Mouse (Mus musculus): ENCODE data around the gene Rnd3. TPM values are rescaled to one million over a fixed set of nuclear protein-coding genes. Genes with fewer than 3 reads are reported as not detected.
A peak's percentile ranks its signal among the peaks of the same experiment; 100 is the strongest.

Gene Rnd3
- polyA plus RNA-seq, 1 experiment from 2014 or later, result 92.6 TPM

GRCm38 (mm10) chr2:51145838-51146470 is 3.0 kb downstream of the Rnd3 start:
- Histone ChIP-seq H3K27me3 (ENCODE audit: poor library complexity, severe bottlenecking) (peaks cover 12% of the 10 kb centered on the region; the same call in 1 of the 2 replicates), H3K9me3 (no peaks in the 10 kb centered on the region), H3K27ac (peak overlapping the region; percentile 93), H3K4me3 (peak overlapping the region; percentile 71), H3K36me3 (replicated peaks) (peaks cover 27% of the 10 kb centered on the region), H3K4me1 (peaks cover 64% of the 10 kb centered on the region)
- DNase-seq (ENCODE audit: extremely low spot score, low spot score), result peak; percentile 56
- WGBS, result 10% methylated on average over 7 of the region's 7 CpGs

DNA sequence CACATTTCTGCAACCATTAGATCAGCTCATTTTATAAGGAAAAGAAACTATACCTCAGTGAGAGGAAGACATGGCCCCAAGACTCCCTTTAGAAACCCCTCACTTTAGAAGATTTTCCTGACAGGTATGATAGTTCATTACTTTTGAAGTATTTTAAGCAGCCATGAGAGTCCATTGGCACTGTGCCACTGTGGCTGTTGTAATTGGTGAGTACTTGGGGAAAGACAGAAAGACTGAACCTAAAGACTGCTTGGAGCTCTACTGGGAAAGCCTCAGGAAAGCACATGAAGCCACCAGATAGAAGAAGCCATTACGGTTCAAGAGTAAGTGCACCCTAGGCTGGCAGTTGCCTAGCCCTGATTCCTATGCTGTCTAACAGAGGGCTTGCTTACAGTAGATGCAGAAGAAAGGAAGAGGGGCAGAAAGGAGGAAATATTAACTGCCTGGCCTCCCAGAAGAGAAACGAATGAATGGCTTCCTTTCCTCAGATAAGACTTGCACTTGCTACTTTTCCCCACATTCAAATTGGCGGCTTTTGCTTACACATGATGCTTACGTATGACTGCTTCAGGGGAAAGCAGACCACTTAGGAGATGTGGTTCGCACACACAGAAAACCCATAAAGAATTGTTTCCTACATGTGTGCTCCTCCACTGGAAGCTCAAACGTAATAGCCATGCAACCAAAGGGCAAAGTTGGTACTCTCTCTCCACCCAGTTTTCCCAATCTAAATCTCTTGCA is 4.4 kb downstream of the Rnd3 start:
- DNase-seq (ENCODE audit: extremely low spot score, low spot score), result no peak
- H3K27ac ChIP-seq, result peak overlapping the region; percentile 42

GRCm38 (mm10) chr2:51142422-51142821 is 6.5 kb downstream of the Rnd3 start:
- WGBS, result 64% methylated on average over 1 of the region's 1 CpGs
- H3K36me3 ChIP-seq (replicated peaks), result peaks cover 40% of the 10 kb centered on the region
- peaks cover 94% of the 10 kb centered on the region for H3K4me1 ChIP-seq
- H3K27me3 ChIP-seq (ENCODE audit: poor library complexity, severe bottlenecking), result no peaks in the 10 kb centered on the region
- no peak overlapping the region for H3K27ac ChIP-seq
- DNase-seq (ENCODE audit: extremely low spot score, low spot score), result no peak
- H3K4me3 ChIP-seq, result peak overlapping the region; percentile 45; the same call in 1 of the 2 replicates
- no peaks in the 10 kb centered on the region for H3K9me3 ChIP-seq

More for the DNA sequence above, 4.4 kb downstream of the Rnd3 start:
- Histone ChIP-seq H3K36me3 (replicated peaks) (peaks cover 27% of the 10 kb centered on the region), H3K27me3 (ENCODE audit: poor library complexity, severe bottlenecking) (no peaks in the 10 kb centered on the region), H3K4me1 (peaks cover 78% of the 10 kb centered on the region), H3K4me3 (peak overlapping the region; percentile 71), H3K9me3 (no peaks in the 10 kb centered on the region)
- 74% methylated on average over 6 of the region's 6 CpGs for WGBS

DNA sequence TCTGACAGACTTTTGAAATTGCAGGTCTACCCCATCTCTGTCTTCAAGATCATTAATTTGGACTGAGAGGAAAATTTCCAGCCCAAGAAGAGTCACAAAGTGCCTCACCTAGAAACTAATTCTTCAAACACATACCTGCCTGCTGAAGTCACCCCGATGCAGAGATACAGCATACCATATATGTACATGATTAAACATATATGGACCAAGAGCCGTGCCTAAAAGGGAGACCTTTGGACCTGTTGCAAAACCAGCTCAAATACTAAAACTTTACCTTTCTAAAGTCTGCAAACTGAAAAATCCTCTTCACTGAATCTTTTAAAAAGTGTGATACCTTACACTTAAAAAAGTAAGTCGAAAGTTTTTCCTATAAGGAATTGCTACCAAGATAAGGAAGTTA is 7.6 kb downstream of the Rnd3 start:
- no peaks in the 10 kb centered on the region for H3K27me3 ChIP-seq (ENCODE audit: poor library complexity, severe bottlenecking)
- 51% methylated on average over 3 of the region's 3 CpGs for WGBS
- peaks cover 50% of the 10 kb centered on the region for H3K36me3 ChIP-seq (replicated peaks)
- peaks cover 91% of the 10 kb centered on the region for H3K4me1 ChIP-seq
- H3K27ac ChIP-seq, result peak overlapping the region; percentile 86
- peak overlapping the region; percentile 45 for H3K4me3 ChIP-seq
- H3K9me3 ChIP-seq, result no peaks in the 10 kb centered on the region
- no peak for DNase-seq (ENCODE audit: extremely low spot score, low spot score)

GRCm38 (mm10) chr2:51140486-51140885 is 8.4 kb downstream of the Rnd3 start:
- peak; percentile 73 for DNase-seq (ENCODE audit: extremely low spot score, low spot score)
- Histone ChIP-seq H3K27me3 (ENCODE audit: poor library complexity, severe bottlenecking) (no peaks in the 10 kb centered on the region), H3K36me3 (replicated peaks) (peaks cover 59% of the 10 kb centered on the region), H3K9me3 (no peaks in the 10 kb centered on the region), H3K27ac (peak overlapping the region; percentile 86), H3K4me1 (peaks cover 82% of the 10 kb centered on the region), H3K4me3 (peak overlapping the region; percentile 45)
- WGBS, result under 1% methylated on average over 8 of the region's 8 CpGs

DNA sequence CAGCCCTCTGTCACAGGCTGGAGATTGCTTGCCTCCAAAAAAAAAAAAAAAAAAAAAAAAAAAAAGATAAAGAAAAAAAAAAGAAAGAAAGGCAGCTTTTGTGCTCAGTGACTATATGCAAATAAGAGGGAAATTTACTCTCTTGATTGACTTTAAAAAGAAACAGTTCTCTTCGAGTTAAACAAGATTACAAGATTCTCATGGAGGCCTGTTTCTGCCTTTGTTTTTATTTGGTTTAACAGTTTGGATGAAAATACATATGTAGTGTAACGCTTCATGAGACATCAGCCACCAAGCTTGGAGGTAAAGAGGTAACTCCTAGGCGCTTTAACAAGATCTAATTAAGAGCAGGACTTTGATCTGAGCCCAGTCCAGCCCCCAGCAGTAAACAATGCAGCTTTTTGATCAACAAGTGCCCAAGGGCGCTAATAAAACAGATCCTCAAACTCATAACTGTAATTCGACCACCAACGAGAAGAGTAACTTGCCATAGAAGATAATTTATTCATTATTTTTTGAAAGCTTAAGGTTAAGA is 8.9 kb downstream of the Rnd3 start:
- Histone ChIP-seq H3K9me3 (no peaks in the 10 kb centered on the region), H3K4me1 (peaks cover 77% of the 10 kb centered on the region), H3K27ac (peak overlapping the region; percentile 86), H3K4me3 (peak overlapping the region; percentile 45), H3K36me3 (replicated peaks) (peaks cover 64% of the 10 kb centered on the region), H3K27me3 (ENCODE audit: poor library complexity, severe bottlenecking) (no peaks in the 10 kb centered on the region)
- DNase-seq (ENCODE audit: extremely low spot score, low spot score), result peak; percentile 46
- under 1% methylated on average over 6 of the region's 6 CpGs for WGBS

DNA sequence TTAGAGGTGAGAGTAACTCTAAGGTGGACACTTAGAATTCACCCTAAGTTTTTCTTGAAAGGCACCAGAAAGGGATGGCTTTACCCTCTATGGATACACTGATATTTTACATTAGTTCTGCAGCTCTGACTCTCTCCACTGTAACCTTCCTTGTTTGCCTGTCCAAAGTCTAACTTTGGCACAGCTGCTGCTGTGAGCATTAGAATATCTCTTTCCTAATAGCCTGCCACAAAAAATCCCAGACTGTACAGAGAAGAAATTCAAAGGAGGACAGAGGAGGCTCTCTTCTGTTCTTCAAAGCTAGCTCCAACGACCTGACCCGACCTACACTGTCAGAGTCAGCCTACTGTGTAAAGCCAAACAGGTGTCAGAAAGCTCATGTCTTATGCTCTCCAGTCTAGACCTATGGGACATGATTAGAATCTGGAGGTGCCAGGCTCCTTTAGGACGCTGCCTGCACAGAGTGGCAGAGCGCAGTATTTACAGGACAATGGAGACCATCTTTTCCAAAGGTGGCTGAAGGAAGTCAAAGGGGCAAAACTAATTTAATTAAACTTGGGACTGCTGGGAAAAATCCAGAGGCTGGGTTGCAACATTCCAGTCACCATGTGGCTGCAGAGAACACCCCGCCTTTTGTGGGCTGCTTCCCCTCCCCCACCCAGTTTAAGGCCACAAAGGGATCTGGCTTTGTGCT is 9.5 kb downstream of the Rnd3 start:
- 2% methylated on average over 5 of the region's 5 CpGs for WGBS
- peak; percentile 79 for DNase-seq (ENCODE audit: extremely low spot score, low spot score)
- no peaks in the 10 kb centered on the region for H3K9me3 ChIP-seq
- H3K27ac ChIP-seq, result peak overlapping the region; percentile 86
- H3K4me1 ChIP-seq, result peaks cover 71% of the 10 kb centered on the region
- H3K36me3 ChIP-seq (replicated peaks), result peaks cover 66% of the 10 kb centered on the region
- peak overlapping the region; percentile 45; the same call in 1 of the 2 replicates for H3K4me3 ChIP-seq
- no peaks in the 10 kb centered on the region for H3K27me3 ChIP-seq (ENCODE audit: poor library complexity, severe bottlenecking)

DNA sequence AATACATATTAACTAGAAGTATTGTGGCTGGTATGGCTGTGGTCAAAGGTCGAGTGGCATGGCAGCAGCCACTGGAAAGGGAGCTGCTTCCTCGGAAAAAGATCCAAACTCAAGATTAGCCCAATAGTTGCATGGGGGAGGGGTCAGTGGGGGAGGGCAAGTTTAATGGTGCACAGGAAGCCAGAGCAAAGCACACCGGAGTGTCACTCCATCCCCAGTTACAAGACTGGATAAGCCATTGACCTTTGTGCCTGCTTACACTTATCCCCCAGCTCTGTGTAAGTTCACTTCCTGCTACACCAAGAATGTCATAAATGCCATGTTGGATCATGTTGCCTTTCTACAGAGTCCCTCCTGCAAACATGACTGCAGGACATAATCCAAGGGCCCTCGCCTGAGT is 11.2 kb downstream of the Rnd3 start:
- Histone ChIP-seq H3K9me3 (no peaks in the 10 kb centered on the region), H3K27ac (no peak overlapping the region), H3K36me3 (replicated peaks) (peaks cover 66% of the 10 kb centered on the region), H3K4me1 (peaks cover 55% of the 10 kb centered on the region), H3K4me3 (no peak overlapping the region), H3K27me3 (ENCODE audit: poor library complexity, severe bottlenecking) (no peaks in the 10 kb centered on the region)
- no peak for DNase-seq (ENCODE audit: extremely low spot score, low spot score)
- WGBS, result 58% methylated on average over 4 of the region's 4 CpGs

- no peak for DNase-seq (ENCODE audit: extremely low spot score, low spot score)
- peaks cover under 1% of the 10 kb centered on the region; the same call in 1 of the 2 replicates for H3K4me1 ChIP-seq
- H3K9me3 ChIP-seq, result no peaks in the 10 kb centered on the region
- no peaks in the 10 kb centered on the region for H3K27me3 ChIP-seq (ENCODE audit: poor library complexity, severe bottlenecking)
- no peak overlapping the region for H3K27ac ChIP-seq
- H3K36me3 ChIP-seq (replicated peaks), result peaks cover 81% of the 10 kb centered on the region
- no peak overlapping the region for H3K4me3 ChIP-seq
- WGBS, result 97% methylated on average over 20 of the region's 20 CpGs
These were observed 16.7 kb downstream of the Rnd3 start for GRCm38 (mm10) chr2:51132181-51132580.

DNA sequence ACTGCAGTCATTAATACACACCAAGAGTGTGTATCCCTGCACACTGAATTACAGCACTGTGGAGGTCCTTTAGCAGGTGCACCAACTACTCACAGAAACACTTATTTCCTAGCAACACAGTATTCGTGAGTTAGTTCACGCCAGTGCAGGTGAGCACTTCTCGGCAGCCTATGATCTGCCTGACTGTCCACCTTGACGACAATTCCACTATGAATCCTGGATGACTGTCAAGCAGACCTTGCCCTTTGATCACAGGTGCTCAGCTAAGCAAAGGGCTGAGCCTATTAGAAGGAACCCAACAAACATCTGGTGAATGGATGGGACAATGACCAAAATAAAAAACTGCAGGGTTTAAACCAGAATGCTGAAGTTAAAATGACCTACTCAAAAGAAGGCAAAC is 20.8 kb downstream of the Rnd3 start:
- Histone ChIP-seq H3K27ac (no peak overlapping the region), H3K4me3 (no peak overlapping the region), H3K9me3 (no peaks in the 10 kb centered on the region), H3K36me3 (replicated peaks) (peaks cover 41% of the 10 kb centered on the region), H3K4me1 (no peaks in the 10 kb centered on the region), H3K27me3 (ENCODE audit: poor library complexity, severe bottlenecking) (no peaks in the 10 kb centered on the region)
- DNase-seq (ENCODE audit: extremely low spot score, low spot score), result no peak
- WGBS, result 76% methylated on average over 4 of the region's 4 CpGs

DNA sequence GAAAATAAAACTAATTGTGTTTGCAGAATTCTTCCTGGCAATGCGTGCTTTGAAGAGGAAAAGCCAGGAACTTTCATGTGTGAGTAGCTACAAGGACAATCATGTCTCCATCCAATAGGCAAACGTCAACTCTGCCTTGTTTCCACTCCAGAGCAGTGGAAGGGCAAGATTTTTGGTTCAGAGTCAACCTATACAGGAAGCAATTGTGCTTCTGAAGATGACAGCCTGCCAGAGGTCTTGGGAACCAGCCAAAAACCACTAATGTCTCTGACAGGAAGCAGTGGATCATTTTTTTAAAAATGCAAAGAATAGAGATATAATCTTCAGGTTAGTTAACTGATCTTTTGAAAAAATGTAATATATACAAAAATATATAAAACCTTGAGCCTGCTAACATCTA is 38.6 kb downstream of the Rnd3 start:
- DNase-seq (ENCODE audit: extremely low spot score, low spot score), result no peak
- Histone ChIP-seq H3K4me1 (no peaks in the 10 kb centered on the region), H3K4me3 (no peak overlapping the region), H3K27ac (no peak overlapping the region), H3K27me3 (ENCODE audit: poor library complexity, severe bottlenecking) (no peaks in the 10 kb centered on the region), H3K9me3 (no peaks in the 10 kb centered on the region), H3K36me3 (replicated peaks) (no peaks in the 10 kb centered on the region)
- 77% methylated on average over 2 of the region's 2 CpGs for WGBS

DNA sequence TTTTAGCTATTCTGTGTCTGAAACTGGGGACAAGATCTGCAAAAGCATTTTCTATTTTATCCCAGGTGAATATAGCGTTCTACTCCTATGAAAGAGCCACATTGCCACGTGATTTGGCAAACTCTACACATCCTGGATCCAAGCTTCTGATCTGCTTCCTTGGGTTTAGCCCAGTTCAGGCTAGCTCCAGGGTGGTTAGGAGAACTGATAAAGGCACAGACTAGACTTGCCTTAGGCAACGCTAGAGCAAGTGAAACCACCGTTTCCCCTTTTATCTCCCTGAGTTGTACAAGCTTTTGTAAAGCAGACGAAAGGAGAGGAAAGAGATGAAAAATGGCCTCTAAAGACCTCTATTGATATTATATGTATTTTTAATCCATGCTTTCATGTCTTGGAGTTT is 40.3 kb downstream of the Rnd3 start:
- 73% methylated on average over 5 of the region's 5 CpGs for WGBS
- H3K9me3 ChIP-seq, result no peaks in the 10 kb centered on the region
- DNase-seq (ENCODE audit: extremely low spot score, low spot score), result no peak
- no peak overlapping the region for H3K4me3 ChIP-seq
- no peaks in the 10 kb centered on the region for H3K27me3 ChIP-seq (ENCODE audit: poor library complexity, severe bottlenecking)
- no peaks in the 10 kb centered on the region for H3K36me3 ChIP-seq (replicated peaks)
- no peak overlapping the region for H3K27ac ChIP-seq
- no peaks in the 10 kb centered on the region for H3K4me1 ChIP-seq

Data from forebrain, embryonic 10.5 days (tissue).